Mouse (Mus musculus): ENCODE data around the gene Dcaf5.
"Not testable (repeated sequence)": the region's sequence is repeated elsewhere in the genome, so short reads cannot be mapped to it uniquely, and the experiment has no call there.

The Dcaf5 gene

GRCm38 (mm10) chr12:80436336-80436976 is at the start of gene Dcaf5:
Gene Dcaf5 (minus strand): TSS chr12:80436601.
- DNase-seq = peak; percentile 84

- DNase-seq = no peak
Observed at GRCm38 (mm10) chr12:80483397-80483796, 47.0 kb upstream of the Dcaf5 start.

DNA sequence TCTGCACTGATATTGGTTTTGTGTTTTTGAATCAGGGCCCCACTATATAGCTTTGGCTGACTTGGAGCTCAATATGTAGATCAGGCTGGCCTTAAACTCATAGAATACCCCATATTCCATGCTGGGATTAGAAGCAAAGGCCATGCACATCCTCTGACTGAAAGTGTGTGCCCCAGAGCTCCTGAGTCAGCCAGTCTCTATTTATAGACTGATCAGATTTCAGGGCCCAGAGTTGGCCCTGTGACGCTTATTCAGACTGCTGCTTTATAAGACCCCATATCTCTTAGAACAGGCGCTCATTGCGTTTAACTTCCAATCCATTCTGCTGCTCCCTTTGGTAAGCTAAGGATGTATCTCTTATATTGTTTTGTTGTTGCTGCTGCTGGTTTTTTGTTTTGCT is 43.6 kb upstream of the Dcaf5 start:
- DNase-seq = no peak

- no peak for DNase-seq
Observed at GRCm38 (mm10) chr12:80473731-80474130, 37.3 kb upstream of the Dcaf5 start.

- DNase-seq = no peak
Observed at GRCm38 (mm10) chr12:80471926-80472325, 35.5 kb upstream of the Dcaf5 start.

DNA sequence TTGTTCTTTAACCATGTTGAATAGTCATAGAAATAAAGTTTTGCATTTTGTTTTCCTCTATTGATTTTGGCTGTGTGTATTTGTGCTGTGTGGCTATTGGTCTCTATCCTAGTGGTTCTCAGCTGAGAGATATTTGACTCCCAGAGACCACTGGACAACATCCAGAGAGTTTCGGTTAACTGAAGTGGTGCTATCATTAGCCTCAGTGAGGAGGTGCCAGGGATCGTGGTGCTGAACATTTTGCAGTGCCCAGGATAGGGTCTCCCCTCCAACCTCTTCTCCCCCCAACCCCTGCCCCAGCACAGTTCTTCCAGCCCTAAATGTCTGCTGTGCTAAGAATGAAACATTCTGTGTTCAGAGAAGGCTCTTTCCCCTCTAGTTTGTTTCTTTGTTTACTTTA is 33.8 kb upstream of the Dcaf5 start:
- DNase-seq = no peak

DNA sequence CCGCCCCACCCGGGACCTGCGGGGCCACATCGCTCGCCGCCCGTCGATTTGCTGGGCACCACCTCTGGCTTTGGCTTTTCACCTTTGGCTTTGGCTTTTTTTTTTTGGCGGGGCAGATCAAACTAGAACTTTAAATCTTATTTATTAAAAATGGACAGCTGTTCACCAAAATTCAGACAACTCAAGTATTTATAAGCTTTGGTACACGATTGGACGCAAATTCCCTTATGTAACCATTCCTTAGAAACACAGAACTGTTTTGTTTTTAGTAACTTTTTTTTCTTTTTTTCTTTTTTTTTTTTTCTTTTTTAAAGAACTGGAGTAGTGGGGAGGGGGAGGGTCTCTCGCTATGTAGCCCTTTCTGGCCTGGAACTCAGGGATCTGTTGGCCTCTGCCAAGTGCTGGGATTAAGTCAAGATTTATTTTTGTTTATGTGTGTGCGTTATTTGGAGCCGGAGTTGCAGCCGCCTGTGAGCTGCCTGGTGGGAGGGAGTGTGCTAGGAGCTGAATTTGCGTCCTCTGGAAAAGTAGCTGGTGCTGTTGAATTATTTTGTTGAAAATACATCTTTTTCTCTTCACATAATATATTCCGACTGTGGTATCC is 27.4 kb upstream of the Dcaf5 start:
- no peak for DNase-seq

GRCm38 (mm10) chr12:80462942-80463651 is 26.7 kb upstream of the Dcaf5 start, which contains the start of gene Exd2:
Gene Exd2 (plus strand): TSS chr12:80463095.
- DNase-seq = peak; percentile 91

DNA sequence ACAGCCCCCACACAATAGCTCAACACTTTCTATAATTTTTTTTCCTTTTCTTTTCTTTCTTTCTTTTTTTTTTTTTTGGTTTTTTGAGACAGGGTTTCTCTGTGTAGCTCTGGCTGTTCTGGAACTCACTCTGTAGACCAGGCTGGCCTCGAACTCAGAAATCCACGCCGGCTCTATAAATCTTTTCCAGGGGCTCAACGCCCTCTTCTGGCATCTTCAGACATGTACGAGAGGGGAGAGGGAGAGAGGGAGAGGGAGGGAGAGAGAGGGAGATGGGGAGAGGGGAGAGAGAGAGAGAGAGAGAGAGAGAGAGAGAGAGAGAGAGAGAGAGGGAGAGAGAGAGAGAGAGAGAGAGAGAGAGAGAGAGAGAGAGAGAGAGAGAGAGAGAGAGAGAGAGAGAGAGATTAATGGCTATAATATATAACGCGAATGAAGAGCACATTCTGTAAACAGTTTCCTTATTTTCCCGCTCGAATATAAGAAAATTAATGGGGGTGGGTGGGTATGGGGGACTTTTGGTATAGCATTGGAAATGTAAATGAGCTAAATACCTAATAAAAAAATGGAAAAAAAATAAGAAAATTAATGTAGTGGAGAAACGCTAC is 26.0 kb upstream of the Dcaf5 start:
- DNase-seq = not testable (repeated sequence)

- DNase-seq = no peak
Observed at GRCm38 (mm10) chr12:80458033-80458432, 21.6 kb upstream of the Dcaf5 start.

- DNase-seq = no peak
Observed at GRCm38 (mm10) chr12:80453506-80453905, 17.1 kb upstream of the Dcaf5 start.

- DNase-seq = no peak
Observed at GRCm38 (mm10) chr12:80444525-80445109, 8.2 kb upstream of the Dcaf5 start.

- DNase-seq = no peak
Observed at GRCm38 (mm10) chr12:80440957-80441356, 4.6 kb upstream of the Dcaf5 start.

DNA sequence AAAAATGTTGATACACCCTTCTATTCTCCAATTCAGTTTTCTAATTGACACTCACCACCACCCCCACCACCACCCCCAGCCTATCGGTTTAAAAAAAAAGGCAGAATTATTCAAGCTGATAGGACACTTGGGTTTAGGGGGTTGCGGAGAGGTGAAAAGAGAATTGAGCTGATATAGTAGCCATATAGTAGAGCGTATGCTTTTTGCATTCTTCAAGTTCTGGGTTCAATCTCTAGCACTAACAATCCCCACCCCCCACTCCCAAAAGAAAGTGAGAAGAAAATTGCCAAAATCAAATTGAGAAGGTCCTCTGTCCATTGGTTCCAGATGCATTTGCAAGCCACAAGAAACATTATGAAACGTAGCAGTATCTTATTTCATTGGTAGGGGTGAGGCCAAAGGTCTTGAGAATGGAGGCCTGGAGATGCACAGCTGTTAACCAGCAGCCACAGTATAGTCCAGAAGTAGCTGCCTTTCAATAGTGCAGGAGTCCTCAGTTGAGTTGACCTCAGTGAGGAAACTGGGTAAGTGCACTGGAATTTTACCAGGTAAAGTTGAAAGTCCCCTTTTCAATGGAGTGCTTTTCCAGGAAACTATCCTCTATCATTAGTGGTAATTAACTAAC is 762 bp upstream of the Dcaf5 start:
- no peak for DNase-seq

GRCm38 (mm10) chr12:80435887-80436286 is 514 bp downstream of the Dcaf5 start:
- DNase-seq = no peak

DNA sequence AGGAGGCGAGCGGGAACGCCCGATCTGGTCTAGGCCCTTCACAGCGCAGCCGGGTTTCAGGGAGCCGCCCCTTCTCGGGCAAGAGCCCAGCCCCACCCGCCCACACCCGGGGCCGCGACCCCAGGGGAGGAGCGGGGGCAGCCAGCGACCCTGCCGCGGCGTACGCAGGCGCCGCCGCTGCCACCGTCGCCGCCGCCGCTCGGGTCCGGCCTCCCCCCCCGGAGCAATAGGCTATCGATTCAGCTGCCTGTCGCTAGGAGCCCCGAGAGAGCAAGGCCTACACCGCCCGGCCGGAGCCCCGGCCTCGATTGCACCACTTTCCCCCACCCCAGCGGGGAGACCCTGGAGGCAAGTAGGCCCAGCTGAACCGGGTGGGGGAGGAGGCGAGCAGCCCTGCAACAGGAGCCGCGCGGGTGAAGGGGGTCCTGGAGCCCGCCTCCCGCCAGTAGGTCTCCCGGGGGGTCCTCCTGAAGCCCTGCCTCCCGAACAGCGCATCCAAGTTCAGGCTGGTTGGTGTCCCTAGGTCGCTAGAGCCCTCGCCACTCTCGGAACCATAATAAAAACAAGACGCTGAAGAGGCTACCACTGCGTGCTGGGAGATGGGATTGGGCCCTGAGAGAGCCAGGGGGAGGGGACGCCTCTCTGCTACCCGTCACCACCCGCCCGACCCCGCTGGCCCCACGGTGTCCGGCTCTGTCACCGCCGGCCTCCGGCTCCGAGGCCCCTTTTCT is 1.3 kb downstream of the Dcaf5 start:
- DNase-seq = peak; percentile 79

DNA sequence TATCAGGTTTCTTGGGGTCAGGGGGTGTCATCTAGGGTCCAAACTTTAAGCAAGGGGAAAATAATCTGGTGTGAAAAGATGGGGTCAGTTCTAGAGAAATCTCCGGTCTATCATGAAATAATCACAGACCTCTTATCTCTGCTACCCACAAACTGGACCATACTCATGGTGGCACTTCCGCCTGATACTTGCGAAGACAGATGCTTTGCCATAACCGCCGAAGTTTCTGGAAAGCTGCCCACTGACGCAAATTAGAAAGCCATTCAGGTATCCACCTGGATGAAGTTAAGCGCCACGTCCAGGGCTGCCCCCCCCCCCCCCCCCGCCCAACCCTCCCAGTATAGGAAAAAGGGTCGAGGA is 1.8 kb downstream of the Dcaf5 start:
- no peak for DNase-seq

GRCm38 (mm10) chr12:80433266-80433665 is 3.1 kb downstream of the Dcaf5 start:
- DNase-seq = no peak

GRCm38 (mm10) chr12:80427683-80428082 is 8.7 kb downstream of the Dcaf5 start:
- no peak for DNase-seq

DNA sequence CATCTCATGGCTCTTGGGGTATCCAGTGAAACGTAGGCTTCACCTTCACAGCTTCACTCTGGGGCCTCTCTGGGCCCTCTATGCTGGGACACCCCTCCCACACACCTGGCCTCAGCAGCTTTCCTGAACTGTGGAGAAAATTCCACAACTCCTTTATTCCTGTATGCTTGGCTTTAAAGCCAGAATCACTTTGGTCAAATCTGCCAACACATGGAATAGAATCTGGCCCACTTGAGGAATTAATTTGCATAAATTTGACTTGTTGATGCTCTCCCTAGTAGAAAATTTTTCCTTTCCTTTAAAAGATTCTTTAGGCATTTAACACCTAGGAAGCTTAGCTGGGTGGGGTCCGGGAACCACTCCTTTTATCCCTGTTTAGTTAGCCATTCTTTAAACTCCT is 21.3 kb downstream of the Dcaf5 start:
- DNase-seq = no peak

- DNase-seq = no peak
Observed at GRCm38 (mm10) chr12:80410855-80411254, 25.5 kb downstream of the Dcaf5 start.

- DNase-seq = no peak
Observed at GRCm38 (mm10) chr12:80407824-80408223, 28.6 kb downstream of the Dcaf5 start.

All from right cerebral cortex, postnatal 25 days (tissue).